Mouse (Mus musculus) frontal cortex, adult (tissue): ENCODE results near the gene Myocos.

Source experiments
- ATAC-seq: cut with Nextera tagmentation; 2 replicates; pipeline ENCODE4 v1.9.2; 2017; ENCODE audit warnings: mild to moderate bottlenecking, moderate library complexity, mixed read lengths; ENCODE audit not compliant: low TSS enrichment

The Myocos gene

GRCm38 (mm10) chr1:162615511-162615910 lies 42.5 kb downstream of the Myocos start:
- ATAC-seq: peak; percentile 55; the same call in 1 of the 2 replicates

DNA sequence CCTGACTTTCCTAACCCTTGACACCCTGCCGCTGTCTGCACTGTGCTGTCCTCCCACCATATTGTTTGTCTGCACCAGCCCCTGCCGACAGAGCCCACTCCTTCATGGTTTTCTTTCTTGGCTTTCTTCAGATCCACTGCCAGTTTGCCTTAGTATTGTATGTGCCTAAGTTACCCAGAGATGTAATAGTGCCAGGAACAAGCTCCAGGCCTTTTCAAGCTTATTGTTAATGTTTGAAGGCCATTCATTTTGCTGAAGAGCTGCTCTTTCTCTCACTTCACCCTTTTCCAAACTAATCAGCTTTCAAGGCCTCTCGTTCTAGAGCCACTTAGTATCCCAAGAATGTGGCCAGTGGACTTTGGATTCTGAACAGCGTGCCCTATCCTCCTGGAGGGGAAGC lies 46.8 kb downstream of the Myocos start:
- ATAC-seq: peak; percentile 18; the same call in 1 of the 2 replicates

- no peak for ATAC-seq
Measured at GRCm38 (mm10) chr1:162609633-162610250, 48.3 kb downstream of the Myocos start.

- no peak for ATAC-seq
Measured at GRCm38 (mm10) chr1:162608127-162608526, 49.9 kb downstream of the Myocos start.

DNA sequence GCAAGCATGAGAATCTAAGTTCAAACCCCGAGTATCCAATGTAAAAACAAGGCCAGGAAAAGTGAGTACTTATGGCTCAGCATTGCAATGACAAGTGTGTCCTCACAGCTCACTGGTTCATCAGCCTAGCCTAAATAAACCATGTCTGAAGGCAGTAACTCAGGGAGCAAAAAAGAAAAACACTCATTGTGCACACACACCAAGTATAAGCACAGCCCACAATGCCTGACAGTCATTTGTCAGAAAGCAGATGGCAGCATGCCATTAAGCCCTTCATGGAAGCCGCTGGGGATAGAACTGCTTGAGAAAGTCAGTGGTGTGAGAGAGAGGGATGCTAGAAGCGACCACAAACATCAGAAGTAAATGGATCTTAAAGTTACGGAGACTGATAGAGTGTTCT lies 56.7 kb downstream of the Myocos start:
- no peak; the same call in 1 of the 2 replicates for ATAC-seq

GRCm38 (mm10) chr1:162599617-162600016 lies 58.4 kb downstream of the Myocos start:
- ATAC-seq: no peak

DNA sequence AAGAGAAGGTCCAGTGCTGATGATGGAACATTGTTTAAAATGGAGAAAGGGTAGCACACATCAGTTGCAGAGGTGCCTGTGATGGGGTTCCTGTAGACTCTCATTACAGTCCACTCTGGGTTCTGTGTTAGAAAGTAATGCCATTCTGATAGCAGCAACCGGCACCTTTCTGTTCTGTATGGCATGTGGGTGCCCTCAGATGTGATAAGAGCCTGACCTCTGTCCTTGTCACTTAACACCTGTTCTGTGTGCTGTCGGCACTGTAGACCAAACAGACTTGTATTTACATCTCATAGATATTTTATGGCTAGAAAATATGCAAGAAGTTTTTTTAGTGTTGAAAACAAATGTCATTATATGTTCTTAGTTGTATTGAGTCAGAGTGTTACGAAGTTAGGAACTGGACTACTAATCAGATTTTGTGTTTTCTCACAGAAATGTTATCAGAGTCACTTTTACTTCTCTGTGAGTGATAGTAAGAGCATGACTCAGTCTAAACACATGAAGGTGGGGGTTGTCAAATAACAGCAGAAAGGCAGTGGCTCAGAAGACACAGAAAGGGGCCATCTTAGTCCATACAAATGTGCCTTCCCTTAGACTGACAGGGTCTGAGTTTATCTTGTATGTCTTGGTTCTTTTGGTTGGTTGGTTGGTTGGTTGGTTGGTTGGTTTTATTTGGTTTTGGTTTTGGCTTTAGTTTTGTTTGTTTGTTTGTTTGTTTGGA lies 60.5 kb downstream of the Myocos start:
- ATAC-seq: no peak
